Mouse (Mus musculus) spleen, postnatal 0 days (tissue): ENCODE measurements around the gene Styk1. TPM values are rescaled to one million over a fixed set of nuclear protein-coding genes. Genes with fewer than 3 reads are reported as not detected.

Source experiments
- polyA plus RNA-seq: library from polyadenylated mRNA; unstranded; fragments of >200 nt; fragmentation: Nextera tagmentation; extraction: Ambion mirVana; gene quantifications from 2 replicates; pipeline ENCODE4 v1.2.1, GENCODE M21; 2015

Gene Styk1
- polyA plus RNA-seq, result 0.45 and 0.82 TPM in 2 replicates

DNA sequence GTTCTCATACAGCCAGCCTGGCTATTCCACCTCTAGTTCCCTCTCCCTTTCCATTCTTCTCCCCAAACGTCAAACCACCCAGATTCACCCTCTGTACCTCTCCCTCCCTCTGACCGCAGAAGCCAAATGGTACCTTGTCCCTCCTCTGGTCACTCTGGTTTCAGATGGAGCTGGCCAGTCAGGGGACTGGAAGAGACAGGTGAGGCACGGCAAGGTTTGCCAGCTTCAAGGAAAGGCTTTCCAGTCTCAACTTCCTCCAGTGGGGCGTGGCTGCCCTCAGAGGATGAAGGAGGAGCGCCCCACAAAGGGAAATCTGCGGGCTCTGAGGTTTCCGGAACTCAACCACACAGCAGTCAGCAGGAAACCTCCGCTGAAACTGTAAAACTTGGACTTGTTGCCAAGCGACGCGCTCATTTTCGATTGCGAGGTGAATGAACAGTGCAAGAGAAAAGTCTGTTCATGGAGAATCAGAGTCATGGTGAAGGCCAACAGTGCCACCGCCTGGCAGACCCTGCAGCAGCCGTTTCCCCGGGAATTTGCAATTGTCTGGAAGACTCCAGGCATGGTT lies at the start of gene Styk1:
Gene Styk1, minus strand, starts transcription at position 246 of the 568 bp plus-strand sequence.

DNA sequence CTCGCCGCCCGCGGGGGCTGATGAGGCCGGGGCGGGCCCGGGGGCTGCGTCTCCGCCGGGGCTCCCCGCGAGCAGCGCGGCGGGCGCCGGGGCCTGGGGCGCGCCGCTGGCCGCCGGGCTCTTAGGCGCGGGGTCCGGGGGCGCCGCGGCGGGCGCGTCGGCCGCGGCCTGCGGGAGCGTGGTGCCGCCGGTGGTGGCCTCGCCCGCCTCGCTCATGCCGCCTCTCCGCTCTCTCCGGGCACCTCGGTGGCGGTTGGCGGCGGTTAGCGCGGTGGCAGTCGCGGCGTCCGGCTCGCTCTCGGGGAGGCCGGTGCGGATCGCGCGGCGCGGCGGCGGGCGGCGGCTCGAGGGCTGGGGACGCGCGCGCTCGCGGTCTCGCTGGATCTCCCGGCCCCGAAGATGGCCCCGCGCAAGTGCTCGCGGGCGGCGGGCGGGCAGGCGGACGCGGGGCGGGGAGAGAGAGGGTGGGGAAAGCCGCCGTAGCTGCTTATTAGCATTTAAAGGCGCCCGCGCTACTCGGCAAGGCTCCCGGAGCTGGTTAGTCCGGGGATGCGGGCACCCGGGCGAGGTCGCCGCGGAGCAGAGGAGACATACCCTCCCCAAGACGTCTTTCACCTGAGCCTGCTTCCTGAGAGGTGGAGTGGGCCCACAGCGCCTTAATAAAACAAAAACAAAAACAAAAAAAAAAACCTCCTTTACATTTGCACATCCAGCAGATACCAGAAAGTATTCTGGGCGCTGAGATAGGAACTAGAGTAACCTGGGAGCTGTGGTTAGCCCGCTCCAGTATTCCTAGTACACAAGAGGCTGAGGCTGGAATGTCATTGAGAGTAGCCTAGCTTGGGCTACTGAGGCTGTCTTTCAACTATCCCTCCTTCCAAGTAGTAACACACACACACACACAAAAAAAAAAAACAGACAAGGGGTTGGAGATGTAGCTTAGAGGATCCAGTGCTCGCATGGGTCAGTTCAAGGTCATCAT lies 34.9 kb upstream of the Styk1 start, which contains the start of gene Ybx3:
Gene Ybx3, minus strand, starts transcription at position 437 of the 982 bp plus-strand sequence.

DNA sequence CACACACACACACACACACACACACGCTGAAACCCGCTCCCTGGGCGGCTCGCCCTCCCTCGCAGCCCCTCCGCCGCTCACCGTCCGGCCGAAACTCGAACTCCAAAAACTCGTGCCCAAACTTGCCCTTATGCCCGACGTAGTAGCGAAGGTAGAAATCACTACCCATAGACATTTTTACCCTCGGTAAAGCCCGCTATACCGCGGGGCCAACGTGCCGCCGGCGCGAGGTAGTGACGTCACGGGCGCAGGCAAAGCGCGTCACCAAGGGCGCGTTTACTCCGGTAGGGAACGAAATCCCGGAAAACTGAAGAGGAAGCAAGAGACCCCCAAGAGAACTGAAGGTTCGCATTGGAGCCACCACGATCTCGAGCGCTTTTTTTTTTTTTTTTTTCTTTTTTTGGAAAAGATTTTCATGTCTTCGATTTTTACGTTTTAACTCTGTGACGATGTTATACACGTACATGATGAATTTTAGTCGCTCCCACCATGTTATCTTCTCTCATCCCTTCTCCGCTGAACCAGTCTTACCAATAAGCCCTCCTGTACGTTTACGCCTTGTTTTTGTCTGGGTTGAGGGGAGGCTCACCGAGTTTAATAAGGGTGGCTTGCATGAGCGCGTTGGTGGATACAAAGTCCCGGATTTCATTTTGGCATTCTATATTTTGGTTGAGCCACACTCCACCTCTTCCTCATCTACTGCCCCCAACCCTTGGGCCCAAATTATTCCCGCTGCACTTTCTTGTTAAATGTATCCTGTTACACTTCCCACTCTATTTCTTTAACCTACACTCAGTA lies 60.2 kb downstream of the Styk1 start, which contains the start of gene Magohb:
Gene Magohb, minus strand, starts transcription at position 254 of the 798 bp plus-strand sequence.

Other genes with a start within 250 kb of the Styk1 start
- gene Klra2, start 106.2 kb downstream of the Styk1 start, polyA plus RNA-seq, result 5.6 and 7.3 TPM in 2 replicates
- gene Magohb, start 60.4 kb downstream of the Styk1 start, polyA plus RNA-seq, result 55.0 and 58.3 TPM in 2 replicates
- 98.5 and 112 TPM in 2 replicates for gene Ybx3, start 34.9 kb upstream of the Styk1 start, polyA plus RNA-seq
- not detected in 2 replicates for gene 5430401F13Rik, start 132.8 kb upstream of the Styk1 start, polyA plus RNA-seq
- not detected in 2 replicates for gene Gm6619, start 132.8 kb upstream of the Styk1 start, polyA plus RNA-seq